Mouse (Mus musculus) CH12.LX (cell line): ENCODE data around the gene Mta2. TPM values are rescaled to one million over a fixed set of nuclear protein-coding genes. Genes with fewer than 3 reads are reported as not detected.

Experiments used
- DNase-seq: peaks from one replicate; pipeline ENCODE4 v3.0.0-alpha.2; 2013; ENCODE audit errors: extremely low read depth
- H3K27ac ChIP-seq: 2 replicates; pipeline ENCODE4 v1.5.1; 2012; ENCODE audit warnings: low read depth, mild to moderate bottlenecking, control low read depth, moderate library complexity; ENCODE audit not compliant: insufficient read depth
- H3K27me3 ChIP-seq: replicated peaks from 2 replicates; pipeline ENCODE3; 2012; ENCODE audit warnings: inconsistent platforms
- H3K36me3 ChIP-seq, 2 experiments: replicated peaks in 1 of 2; 2 replicates each; pipeline versions ENCODE3 to v1.6.1; 2012; ENCODE audit warnings: inconsistent platforms in 1 of 2, low read length in 1 of 2, mild to moderate bottlenecking in 1 of 2, mixed read lengths in 1 of 2, moderate library complexity in 1 of 2; ENCODE audit not compliant: control insufficient read depth in 1 of 2, insufficient read depth in 1 of 2
- H3K4me1 ChIP-seq, 2 experiments: 2 replicates each; pipeline ENCODE4 v1.6.1; 2012; ENCODE audit warnings: inconsistent platforms in 1 of 2, moderate library complexity in 1 of 2; ENCODE audit not compliant: insufficient read depth in 2 of 2, control insufficient read depth in 1 of 2
- H3K4me2 ChIP-seq: 2 replicates; pipeline ENCODE4 v1.6.1; 2012; ENCODE audit warnings: low read depth, mild to moderate bottlenecking, control low read depth; ENCODE audit not compliant: poor library complexity, insufficient read depth, severe bottlenecking
- H3K4me3 ChIP-seq, 3 experiments: fragments of 150-350 bp in 1 of 3; sonication (generic) in 1 of 3; replicated peaks in 1 of 3; 2 replicates each; pipeline versions ENCODE3 to v1.5.1; 2011 to 2012; ENCODE audit warnings: low read depth in 2 of 3, low read length in 2 of 3, mild to moderate bottlenecking in 2 of 3, moderate library complexity in 2 of 3, control low read depth in 1 of 3, improper control_type of control experiment in 1 of 3, inconsistent platforms in 1 of 3, mixed read lengths in 1 of 3; ENCODE audit not compliant: poor library complexity in 1 of 3
- H3K79me2 ChIP-seq: replicated peaks from 2 replicates; pipeline ENCODE4 v1.6.1; 2012; ENCODE audit warnings: mild to moderate bottlenecking, moderate library complexity; ENCODE audit not compliant: control insufficient read depth, poor library complexity, insufficient read depth, severe bottlenecking; ENCODE audit errors: extremely low read depth
- H3K9ac ChIP-seq: 2 replicates; pipeline ENCODE4 v1.6.1; 2012; ENCODE audit warnings: low read depth, mild to moderate bottlenecking, control low read depth, moderate library complexity; ENCODE audit not compliant: insufficient read depth
- H3K9me3 ChIP-seq: replicated peaks from 2 replicates; pipeline ENCODE3; 2012; ENCODE audit warnings: low read length, inconsistent platforms, mixed read lengths
- CHD1 ChIP-seq: IDR thresholded peaks from 2 replicates; pipeline ENCODE4 v1.6.1; 2012; ENCODE audit warnings: low read depth, low read length, improper control_type of control experiment, inconsistent platforms
- CHD2 ChIP-seq: IDR thresholded peaks from 2 replicates; pipeline ENCODE4 v1.6.1; 2011; ENCODE audit warnings: low read length, improper control_type of control experiment
- E2F4 ChIP-seq: IDR thresholded peaks from 2 replicates; pipeline ENCODE4 v1.6.1; 2011; ENCODE audit warnings: low read depth, low read length, improper control_type of control experiment; ENCODE audit not compliant: insufficient replicate concordance
- ELF1 ChIP-seq: IDR thresholded peaks from 2 replicates; pipeline ENCODE4 v1.6.1; 2014; ENCODE audit warnings: low read depth, mild to moderate bottlenecking, inconsistent platforms, low read length, improper control_type of control experiment
- ETS1 ChIP-seq: conservative IDR thresholded peaks from 2 replicates; pipeline ENCODE4 v1.6.1; 2012; ENCODE audit warnings: low read depth, mild to moderate bottlenecking, inconsistent platforms, low read length, improper control_type of control experiment, moderate library complexity
- GABPA ChIP-seq: IDR thresholded peaks from 2 replicates; pipeline ENCODE4 v1.6.1; 2012; ENCODE audit warnings: low read depth, low read length, improper control_type of control experiment, inconsistent platforms; ENCODE audit not compliant: insufficient replicate concordance
- HCFC1 ChIP-seq: IDR thresholded peaks from 2 replicates; pipeline ENCODE4 v1.6.1; 2012; ENCODE audit warnings: low read depth, mild to moderate bottlenecking, inconsistent platforms, low read length, improper control_type of control experiment
- JUN ChIP-seq: IDR thresholded peaks from 2 replicates; pipeline ENCODE4 v1.6.1; 2011; ENCODE audit warnings: low read depth, mild to moderate bottlenecking, low read length, improper control_type of control experiment, moderate library complexity; ENCODE audit not compliant: insufficient read depth
- JUND ChIP-seq: conservative IDR thresholded peaks from 2 replicates; pipeline ENCODE4 v1.6.1; 2011; ENCODE audit warnings: low read depth, low read length, improper control_type of control experiment
- KAT2A ChIP-seq: IDR thresholded peaks from 2 replicates; pipeline ENCODE4 v1.6.1; 2012; ENCODE audit warnings: low read length, improper control_type of control experiment, inconsistent platforms; ENCODE audit not compliant: insufficient replicate concordance
- MAFK ChIP-seq: IDR thresholded peaks from 2 replicates; pipeline ENCODE4 v1.6.1; 2011; ENCODE audit warnings: low read length, improper control_type of control experiment; ENCODE audit not compliant: insufficient replicate concordance
- MEF2A ChIP-seq: IDR thresholded peaks from 2 replicates; pipeline ENCODE4 v1.6.1; 2014; ENCODE audit warnings: low read depth, mild to moderate bottlenecking, inconsistent platforms, low read length, improper control_type of control experiment, borderline replicate concordance
- MYC ChIP-seq: IDR thresholded peaks from 2 replicates; pipeline ENCODE4 v1.6.1; 2011; ENCODE audit warnings: low read depth, mild to moderate bottlenecking, improper control_type of control experiment, low read length
- NRF1 ChIP-seq: IDR thresholded peaks from 2 replicates; pipeline ENCODE4 v1.6.1; 2014; ENCODE audit warnings: low read depth, mild to moderate bottlenecking, inconsistent platforms, low read length, improper control_type of control experiment, moderate library complexity
- PAX5 ChIP-seq: IDR thresholded peaks from 2 replicates; pipeline ENCODE4 v1.6.1; 2012; ENCODE audit warnings: low read length, inconsistent platforms, mixed read lengths
- POLR2AphosphoS2 ChIP-seq: IDR thresholded peaks from 2 replicates; pipeline ENCODE4 v1.6.1; 2011; ENCODE audit warnings: low read depth, low read length, improper control_type of control experiment
- SIN3A ChIP-seq: IDR thresholded peaks from 2 replicates; pipeline ENCODE4 v1.6.1; 2012; ENCODE audit warnings: low read length, improper control_type of control experiment, inconsistent platforms
- SMC3 ChIP-seq: IDR thresholded peaks from 2 replicates; pipeline ENCODE4 v1.6.1; 2011; ENCODE audit warnings: low read depth, low read length, improper control_type of control experiment
- TBP ChIP-seq: conservative IDR thresholded peaks from 2 replicates; pipeline ENCODE4 v1.6.1; 2011; ENCODE audit warnings: low read depth, low read length, improper control_type of control experiment
- UBTF ChIP-seq: IDR thresholded peaks from 2 replicates; pipeline ENCODE4 v1.6.1; 2012; ENCODE audit warnings: low read depth, mild to moderate bottlenecking, inconsistent platforms, low read length, improper control_type of control experiment, moderate library complexity
- USF2 ChIP-seq: conservative IDR thresholded peaks from 2 replicates; pipeline ENCODE4 v1.6.1; 2011; ENCODE audit warnings: low read depth, low read length, improper control_type of control experiment
- ZC3H11A ChIP-seq: IDR thresholded peaks from 2 replicates; pipeline ENCODE4 v1.6.1; 2012; ENCODE audit warnings: low read depth, mild to moderate bottlenecking, inconsistent platforms, low read length, improper control_type of control experiment
- ZKSCAN1 ChIP-seq: IDR thresholded peaks from 2 replicates; pipeline ENCODE4 v1.6.1; 2012; ENCODE audit warnings: low read depth, inconsistent platforms, low read length, improper control_type of control experiment, borderline replicate concordance
- ZMIZ1 ChIP-seq: IDR thresholded peaks from 2 replicates; pipeline ENCODE4 v1.6.1; 2012; ENCODE audit warnings: low read depth, mild to moderate bottlenecking, inconsistent platforms, low read length, improper control_type of control experiment
- ZNF384 ChIP-seq: IDR thresholded peaks from 2 replicates; pipeline ENCODE4 v1.6.1; 2012; ENCODE audit warnings: low read depth, low read length, improper control_type of control experiment, inconsistent platforms
- dilution Hi-C: fragments of 300-500 bp; cut with MboI; formaldehyde crosslinking; loops from 2 replicates; pipeline ENCODE4 v1.14.3; 2020; ENCODE audit warnings: low sequenced_read_pairs; ENCODE audit not compliant: extremely low pct_unique_long_range_greater_than_20kb, extremely low pct_ligation_motif_present
- in situ Hi-C: fragments of 300-500 bp; cut with MboI; formaldehyde crosslinking; loops from 3 replicates; pipeline ENCODE4 v1.14.3; 2019; ENCODE audit warnings: low sequenced_read_pairs, low pct_ligation_motif_present, low pct_unique_long_range_greater_than_20kb, mixed read lengths
- polyA plus RNA-seq: library from polyadenylated mRNA; unstranded; fragments of >175 nt; gene quantifications from 2 replicates; pipeline ENCODE4 v1.2.1, GENCODE M21; 2012; ENCODE audit warnings: low read depth; ENCODE audit not compliant: insufficient read length
- total RNA-seq, 2 experiments: library from RNA; depleted of rRNA; stranded (reverse); fragments of 300-350 nt in 1 of 2; fragments of >200 nt in 1 of 2; gene quantifications; 2 replicates each; pipeline ENCODE4 v1.2.3; 2012 to 2014

Mta2 gene
- total and polyA plus RNA-seq, 3 experiments: 115 to 162 (median 131) TPM

- Histone ChIP-seq H3K27ac (no peak overlapping the region), H3K4me2 (no peak overlapping the region), H3K9me3 (no peaks in the 10 kb centered on the region), H3K27me3 (peaks cover 14% of the 10 kb centered on the region), H3K79me2 (peaks cover 11% of the 10 kb centered on the region), H3K4me1 (peaks cover 34 to 72% of the 10 kb centered on the region in 2 experiments), H3K36me3 (peaks cover 0 to 17% of the 10 kb centered on the region in 2 experiments), H3K9ac (no peak overlapping the region), H3K4me3 (no peak overlapping the region)
- TF ChIP-seq SIN3A: no peak
- TF ChIP-seq USF2: no peak
- TF ChIP-seq UBTF: no peak
- TF ChIP-seq GABPA: no peak
- no peak for TF ChIP-seq ZC3H11A
- TF ChIP-seq MEF2A: no peak
- TF ChIP-seq CHD1: no peak
- TF ChIP-seq ZNF384: no peak
- no peak for TF ChIP-seq ZMIZ1
- no peak for TF ChIP-seq HCFC1
- no peak for TF ChIP-seq PAX5
- TF ChIP-seq JUND: no peak
- dilution Hi-C loops (no loop called here), in situ Hi-C loops (no loop called here)
- DNase-seq: no peak
These were observed 44.2 kb downstream of the Mta2 start for GRCm38 (mm10) chr19:8985891-8986290.

- in situ Hi-C loops: no loop called here
- no peak for DNase-seq
- peaks cover 14% of the 10 kb centered on the region for H3K27me3 ChIP-seq
- H3K4me1 ChIP-seq: peaks cover 44 to 75% of the 10 kb centered on the region in 2 experiments
- H3K9me3 ChIP-seq: no peaks in the 10 kb centered on the region
- TF ChIP-seq TBP (no peak), MYC (no peak), UBTF (no peak), MAFK (no peak), ZNF384 (no peak), ZMIZ1 (no peak), JUN (no peak), KAT2A (no peak), ZC3H11A (no peak), ZKSCAN1 (no peak), CHD2 (no peak), GABPA (no peak), POLR2AphosphoS2 (no peak), ETS1 (no peak), NRF1 (no peak), CHD1 (no peak), E2F4 (no peak), JUND (no peak), ELF1 (no peak), SMC3 (no peak)
- TF ChIP-seq, all 38 proteins: peak for 0
- Histone ChIP-seq H3K4me2 (no peak overlapping the region), H3K79me2 (peaks cover 16% of the 10 kb centered on the region), H3K27ac (no peak overlapping the region), H3K4me3 (no peak overlapping the region), H3K9ac (no peak overlapping the region), H3K36me3 (peaks cover 0 to 2% of the 10 kb centered on the region in 2 experiments)
- dilution Hi-C loops: no loop called here
These were observed 46.1 kb downstream of the Mta2 start for GRCm38 (mm10) chr19:8987816-8988215.
